Mouse (Mus musculus) layer of hippocampus, adult 8-10 months (tissue): ENCODE measurements at regions not wholly inside any gene's neighbourhood (a gene's known extent, or its start where the extent isn't known, plus 50 kb on each side); places are given as distances from the start of the nearest gene placed in this dataset.

Experiments
- DNase-seq, 2 experiments: peaks; one replicate each; pipeline ENCODE4 v3.0.0; 2022; ENCODE audit warnings: low spot score in 2 of 2

- no peak for DNase-seq
These were observed 75.3 kb upstream of the Bod1 start for GRCm38 (mm10) chr11:31746939-31747338.

GRCm38 (mm10) chr11:31748275-31748815 lies 76.7 kb upstream of the Bod1 start:
- no peak for DNase-seq

- no peak for DNase-seq
These were observed 79.6 kb upstream of the Bod1 start for GRCm38 (mm10) chr11:31751274-31751673.

- no peak for DNase-seq
These were observed 81.5 kb upstream of the Bod1 start for GRCm38 (mm10) chr11:31753211-31753610.

- DNase-seq: no peak
These were observed 82.1 kb upstream of the Bod1 start for GRCm38 (mm10) chr11:31753711-31754161.

GRCm38 (mm10) chr11:31754416-31754815 lies 82.7 kb upstream of the Bod1 start:
- DNase-seq: no peak

GRCm38 (mm10) chr11:31755858-31756257 lies 84.2 kb upstream of the Bod1 start:
- DNase-seq: no peak

GRCm38 (mm10) chr11:31756355-31757145 lies 84.9 kb upstream of the Bod1 start:
- DNase-seq: peak; percentile 44 to 51

- DNase-seq: peak; percentile 57 to 58
These were observed 88.4 kb upstream of the Bod1 start for GRCm38 (mm10) chr11:31759868-31760765.

GRCm38 (mm10) chr11:31763856-31764255 lies 92.2 kb upstream of the Bod1 start:
- no peak for DNase-seq

- DNase-seq: no peak
These were observed 94.6 kb upstream of the Bod1 start for GRCm38 (mm10) chr11:31766296-31766695.

GRCm38 (mm10) chr11:31767727-31768495 lies 96.2 kb upstream of the Bod1 start:
- DNase-seq: peak; percentile 61 to 73

GRCm38 (mm10) chr11:31769804-31770654 lies 98.3 kb upstream of the Bod1 start:
- DNase-seq: peak; percentile 52 to 62

GRCm38 (mm10) chr11:31770881-31771280 lies 99.2 kb upstream of the Bod1 start:
- DNase-seq: peak; percentile 75 to 77

- DNase-seq: no peak
These were observed 100.1 kb upstream of the Bod1 start for GRCm38 (mm10) chr11:31771491-31772439.

- no peak for DNase-seq
These were observed 94.5 kb upstream of the Cpeb4 start for GRCm38 (mm10) chr11:31777531-31777930.

GRCm38 (mm10) chr11:31778766-31779165 lies 93.2 kb upstream of the Cpeb4 start:
- DNase-seq: no peak

- no peak for DNase-seq
These were observed 92.7 kb upstream of the Cpeb4 start for GRCm38 (mm10) chr11:31779267-31779666.

- DNase-seq: no peak
These were observed 91.0 kb upstream of the Cpeb4 start for GRCm38 (mm10) chr11:31780969-31781368.
